ENCODE assay signal across 25 mouse cellular contexts in genomic region chr12:104761411-104761810, GRCm38 (mm10). TPM values are rescaled to one million over a fixed set of nuclear protein-coding genes. Genes with fewer than 3 reads are reported as not detected.
DNase-seq lines count a peak whose midpoint lies in the region; ATAC-seq and TF ChIP-seq lines count a peak whose summit lies in the region.
"Had no signal": no experiment of that assay in that cellular context is flagged by ENCODE, and none has a peak within 500 bp of the region (broad histone marks: within the 10 kb centered on the region; RNA-seq: fewer than 3 reads in every experiment).

No protein-coding gene starts in this region.

- peak; percentile 20 for DNase-seq in 3134 (ENCODE audit: extremely low read depth, insufficient read length, low spot score)
- DNase-seq in CH12.LX (ENCODE audit: extremely low read depth), result no peak
- peak; percentile 56 for DNase-seq in ES-E14 (ENCODE audit: low read depth, low spot score)
- peak; percentile 42 for DNase-seq in testis, postnatal 14 days (ENCODE audit: low spot score)
- no peak for DNase-seq in thymus, postnatal 36 days
- DNase-seq: adrenal gland, adult 8-10 months; adrenal gland, postnatal 36 days; B cell, adult 2 months; cerebellum, adult 2 months; cerebellum, postnatal 10 days; forebrain, postnatal 0 days; gastrocnemius, adult 2 months; gastrocnemius, postnatal 25 days; heart, adult 18-20 months; heart, postnatal 10 days; heart, postnatal 4 days had no signal

- TF ChIP-seq RAD21 in CH12.LX (IDR thresholded peaks at IDR 0.05; ENCODE audit: low read depth, low read length), result no peak

- ATAC-seq in intestine, embryonic 15.5 days, result no peak
- ATAC-seq: CD4-positive, CD25-positive, alpha-beta regulatory T cell, adult 4 months; forebrain, embryonic 13.5 days; forebrain, postnatal 0 days; hindbrain, embryonic 16.5 days; inflammation-experienced regulatory T-cells, adult 6 months; Patski had no signal

- no peak overlapping the region for H3K4me3 ChIP-seq in CH12.LX (replicated peaks in 1 of 3; ENCODE audit: low read depth in 2 of 3, low read length in 2 of 3, poor library complexity in 1 of 3)
- H3K4me3 ChIP-seq in ES-E14 (ENCODE audit: insufficient read depth in 1 of 2, low read depth in 1 of 2, low read length in 2 of 2, poor library complexity in 1 of 2, severe bottlenecking in 1 of 2), result peak overlapping the region; percentile 82 to 84
- H3K4me3 ChIP-seq in intestine, embryonic 15.5 days (replicated peaks), result no peak overlapping the region
- H3K4me3 ChIP-seq: embryonic facial prominence, embryonic 10.5 days; forebrain, embryonic 13.5 days; gastrocnemius, adult 2 months; heart, embryonic 10.5 days; hindbrain, embryonic 12.5 days had no signal

- H3K9me3 ChIP-seq in CH12.LX (replicated peaks; ENCODE audit: low read length), result no peaks in the 10 kb centered on the region
- no peaks in the 10 kb centered on the region for H3K9me3 ChIP-seq in ES-E14 (ENCODE audit: control insufficient read depth, insufficient read depth, low read depth, low read length)
- no peaks in the 10 kb centered on the region for H3K9me3 ChIP-seq in intestine, embryonic 15.5 days
- H3K9me3 ChIP-seq: embryonic facial prominence, embryonic 10.5 days; forebrain, embryonic 13.5 days; heart, embryonic 10.5 days; hindbrain, embryonic 12.5 days had no signal

- in situ Hi-C loops in CH12.LX (cut with MboI; ENCODE audit: low pct_ligation_motif_present, low pct_unique_long_range_greater_than_20kb, low sequenced_read_pairs), result no loop called here
- in situ Hi-C loops in ES-E14 (cut with MboI; ENCODE audit: low sequenced_read_pairs in 2 of 2, unreplicated experiment in 2 of 2), result no loop called here

- dilution Hi-C loops in CH12.LX (cut with MboI; ENCODE audit: extremely low pct_ligation_motif_present, extremely low pct_unique_long_range_greater_than_20kb, low sequenced_read_pairs), result no loop called here

- no peak for TF ChIP-seq EP300 in CH12.LX (IDR thresholded peaks at IDR 0.05; ENCODE audit: low read length)

- no peak overlapping the region for H3K27ac ChIP-seq in CH12.LX (ENCODE audit: insufficient read depth, low read depth)
- peak overlapping the region; percentile 86; the same call in 1 of the 2 replicates for H3K27ac ChIP-seq in ES-E14 (ENCODE audit: insufficient read depth, low read depth, low read length, poor library complexity, severe bottlenecking)
- no peak overlapping the region for H3K27ac ChIP-seq in intestine, embryonic 15.5 days
- H3K27ac ChIP-seq: embryonic facial prominence, embryonic 10.5 days; forebrain, embryonic 13.5 days; gastrocnemius, adult 2 months; heart, embryonic 10.5 days; hindbrain, embryonic 12.5 days had no signal

- no peak overlapping the region for H3K4me2 ChIP-seq in CH12.LX (ENCODE audit: insufficient read depth, low read depth, poor library complexity, severe bottlenecking)
- H3K4me2 ChIP-seq in intestine, embryonic 15.5 days (replicated peaks), result no peak overlapping the region
- H3K4me2 ChIP-seq: forebrain, embryonic 13.5 days; hindbrain, embryonic 12.5 days had no signal

- no peaks in the 10 kb centered on the region for H3K79me2 ChIP-seq in CH12.LX (replicated peaks; ENCODE audit: control insufficient read depth, extremely low read depth, insufficient read depth, poor library complexity, severe bottlenecking)

- no peaks in the 10 kb centered on the region for H3K36me3 ChIP-seq in CH12.LX (replicated peaks in 1 of 2; ENCODE audit: control insufficient read depth in 1 of 2, insufficient read depth in 1 of 2, low read length in 1 of 2)
- no peaks in the 10 kb centered on the region for H3K36me3 ChIP-seq in ES-E14 (ENCODE audit: control insufficient read depth, insufficient read depth, low read length, poor library complexity, severe bottlenecking)
- H3K36me3 ChIP-seq in intestine, embryonic 15.5 days, result no peaks in the 10 kb centered on the region
- H3K36me3 ChIP-seq: embryonic facial prominence, embryonic 10.5 days; heart, embryonic 10.5 days; hindbrain, embryonic 12.5 days had no signal

- TF ChIP-seq POLR2A in CH12.LX (IDR thresholded peaks at IDR 0.05; ENCODE audit: low read depth, low read length), result no peak

- WGBS in intestine, embryonic 15.5 days, result 83% methylated on average over 8 of the region's 8 CpGs

- H3K9ac ChIP-seq in CH12.LX (ENCODE audit: insufficient read depth, low read depth), result no peak overlapping the region
- peak overlapping the region; percentile 96; the same call in 1 of the 2 replicates for H3K9ac ChIP-seq in ES-E14 (ENCODE audit: insufficient read depth, low read depth, low read length, poor library complexity, severe bottlenecking)
- H3K9ac ChIP-seq in intestine, embryonic 15.5 days, result no peak overlapping the region
- H3K9ac ChIP-seq: forebrain, embryonic 13.5 days; forebrain, postnatal 0 days; hindbrain, embryonic 12.5 days had no signal

- H3K4me1 ChIP-seq in CH12.LX (ENCODE audit: control insufficient read depth in 1 of 2, insufficient read depth in 2 of 2) (peaks cover 0 to 2% of the 10 kb centered on the region in 2 experiments; a peak in 1 of 4 replicates), ES-E14 (ENCODE audit: control insufficient read depth in 2 of 2, insufficient read depth in 2 of 2, low read length in 2 of 2, poor library complexity in 1 of 2) (peaks cover 5 to 22% of the 10 kb centered on the region in 2 experiments)
- H3K4me1 ChIP-seq in intestine, embryonic 15.5 days (replicated peaks), result no peaks in the 10 kb centered on the region
- H3K4me1 ChIP-seq: heart, embryonic 10.5 days had no signal

- no peak for TF ChIP-seq CTCF in CH12.LX (conservative IDR thresholded peaks at IDR 0.05 in 1 of 2, IDR thresholded peaks at IDR 0.05 in 1 of 2; ENCODE audit: low read depth in 2 of 2, low read length in 2 of 2)

- H3K27me3 ChIP-seq in CH12.LX (replicated peaks), result peaks cover 11% of the 10 kb centered on the region
- no peaks in the 10 kb centered on the region for H3K27me3 ChIP-seq in intestine, embryonic 15.5 days (replicated peaks)
- H3K27me3 ChIP-seq: forebrain, embryonic 13.5 days; hindbrain, embryonic 12.5 days; Patski had no signal

TF ChIP-seq in CH12.LX, 34 proteins besides CTCF, POLR2A, EP300 and RAD21:
- TF ChIP-seq ELF1 (IDR thresholded peaks at IDR 0.05; ENCODE audit: low read depth, low read length), result peak; percentile 49
- no peak for TF ChIP-seq MXI1 (IDR thresholded peaks at IDR 0.05; ENCODE audit: low read depth, low read length)
- TF ChIP-seq CHD2 (IDR thresholded peaks at IDR 0.05; ENCODE audit: low read length), result no peak

TF ChIP-seq in ES-E14, 5 proteins besides CTCF, POLR2A, EP300 and RAD21:
- no peak for TF ChIP-seq ZNF384 (IDR thresholded peaks at IDR 0.05; ENCODE audit: low read depth, low read length)
- TF ChIP-seq MAFK (IDR thresholded peaks at IDR 0.05; ENCODE audit: insufficient read depth, low read depth, low read length), result no peak
- no peak for TF ChIP-seq HCFC1 (IDR thresholded peaks at IDR 0.05; ENCODE audit: borderline replicate concordance, insufficient read depth, low read length)

RNA-seq across cellular contexts. Expression of gene Dicer1, which starts 9.7 kb away (rescaled TPM):
- total RNA-seq in CH12.LX (2012; rRNA removed) (22.0 and 27.8 TPM in 2 replicates), CH12.LX (2014; rRNA removed) (22.3 and 23.2 TPM in 2 replicates), ES-E14 (2012; rRNA removed) (45.7 and 51.9 TPM in 2 replicates)
- polyA plus RNA-seq in CH12.LX (2012; ENCODE audit: insufficient read length, low read depth), result 36.2 and 41.1 TPM in 2 replicates
- 30.4 and 30.6 TPM in 2 replicates for polyA plus RNA-seq in intestine, embryonic 15.5 days (2015; fragmentation: Nextera tagmentation; extraction: Ambion mirVana)

Comparison
In these comparisons a context has a peak if more than half of its experiments do, and no peak if none do; other contexts are left out.
1. DNase-seq: peak in 3134 (single experiment), ES-E14 (single experiment) and testis, postnatal 14 days (single experiment); none in CH12.LX (single experiment) and thymus, postnatal 36 days (0 of 2).
2. H3K4me3 ChIP-seq: peak in ES-E14 (2 of 2); none in CH12.LX (0 of 3) and intestine, embryonic 15.5 days (single experiment).